Mouse (Mus musculus): ENCODE data around the gene Samd14. TPM values are rescaled to one million over a fixed set of nuclear protein-coding genes. Genes with fewer than 3 reads are reported as not detected.

The Samd14 gene
- polyA plus RNA-seq, 2 experiments = 25.5 to 46.0 TPM

GRCm38 (mm10) chr11:95001584-95002347 lies 7.9 kb upstream of the Samd14 start:
- peaks cover 10% of the 10 kb centered on the region for H3K4me1 ChIP-seq (ENCODE audit: control insufficient read depth, insufficient read depth, low read length)
- H3K4me2 ChIP-seq (replicated peaks; ENCODE audit: low read depth, low read length, severe bottlenecking) = no peak overlapping the region
- no peak overlapping the region for H3K27ac ChIP-seq (replicated peaks; ENCODE audit: low read depth, low read length)
- H3K4me3 ChIP-seq (replicated peaks; ENCODE audit: low read length) = no peak overlapping the region
- no peaks in the 10 kb centered on the region for H3K9me3 ChIP-seq (ENCODE audit: control insufficient read depth, low read length)
- WGBS = 88% methylated on average over 21 of the region's 21 CpGs
- DNase-seq (ENCODE audit: low spot score) (no peak), ATAC-seq (ENCODE audit: low FRiP score, low read depth) (no peak)
- TF ChIP-seq POLR2A (IDR thresholded peaks at IDR 0.05; ENCODE audit: borderline replicate concordance, extremely low read depth, insufficient read depth, insufficient read length) = no peak
- H3K36me3 ChIP-seq (ENCODE audit: control insufficient read depth, insufficient read depth, low read length) = peaks cover 86% of the 10 kb centered on the region
- H3K27me3 ChIP-seq (ENCODE audit: control insufficient read depth, insufficient read depth, low read length) = no peaks in the 10 kb centered on the region
- no peak overlapping the region for H3K9ac ChIP-seq (ENCODE audit: low read depth, low read length, severe bottlenecking)

GRCm38 (mm10) chr11:95002705-95003104 lies 7.0 kb upstream of the Samd14 start:
- Histone ChIP-seq H3K9me3 (ENCODE audit: control insufficient read depth, low read length) (no peaks in the 10 kb centered on the region), H3K4me3 (replicated peaks; ENCODE audit: low read length) (no peak overlapping the region), H3K9ac (ENCODE audit: low read depth, low read length, severe bottlenecking) (no peak overlapping the region), H3K4me2 (replicated peaks; ENCODE audit: low read depth, low read length, severe bottlenecking) (no peak overlapping the region), H3K27me3 (ENCODE audit: control insufficient read depth, insufficient read depth, low read length) (no peaks in the 10 kb centered on the region), H3K4me1 (ENCODE audit: control insufficient read depth, insufficient read depth, low read length) (peaks cover 14% of the 10 kb centered on the region), H3K27ac (replicated peaks; ENCODE audit: low read depth, low read length) (no peak overlapping the region), H3K36me3 (ENCODE audit: control insufficient read depth, insufficient read depth, low read length) (peaks cover 77% of the 10 kb centered on the region)
- ATAC-seq (ENCODE audit: low FRiP score, low read depth) (no peak), DNase-seq (ENCODE audit: low spot score) (no peak)
- WGBS = 91% methylated on average over 8 of the region's 8 CpGs
- TF ChIP-seq POLR2A (IDR thresholded peaks at IDR 0.05; ENCODE audit: borderline replicate concordance, extremely low read depth, insufficient read depth, insufficient read length) = no peak

- Histone ChIP-seq H3K4me3 (replicated peaks; ENCODE audit: low read length) (no peak overlapping the region), H3K4me1 (ENCODE audit: control insufficient read depth, insufficient read depth, low read length) (peaks cover 26% of the 10 kb centered on the region), H3K27ac (replicated peaks; ENCODE audit: low read depth, low read length) (no peak overlapping the region), H3K4me2 (replicated peaks; ENCODE audit: low read depth, low read length, severe bottlenecking) (no peak overlapping the region), H3K9me3 (ENCODE audit: control insufficient read depth, low read length) (no peaks in the 10 kb centered on the region), H3K9ac (ENCODE audit: low read depth, low read length, severe bottlenecking) (peak overlapping the region; percentile 7; the same call in 1 of the 2 replicates), H3K36me3 (ENCODE audit: control insufficient read depth, insufficient read depth, low read length) (peaks cover 61% of the 10 kb centered on the region), H3K27me3 (ENCODE audit: control insufficient read depth, insufficient read depth, low read length) (no peaks in the 10 kb centered on the region)
- WGBS = 83% methylated on average over 12 of the region's 12 CpGs
- DNase-seq (ENCODE audit: low spot score) (no peak), ATAC-seq (ENCODE audit: low FRiP score, low read depth) (no peak)
- no peak for TF ChIP-seq POLR2A (IDR thresholded peaks at IDR 0.05; ENCODE audit: borderline replicate concordance, extremely low read depth, insufficient read depth, insufficient read length)
These were observed 5.3 kb upstream of the Samd14 start for GRCm38 (mm10) chr11:95004136-95004936.

GRCm38 (mm10) chr11:95004937-95005198 lies 4.8 kb upstream of the Samd14 start:
- H3K4me2 ChIP-seq (replicated peaks; ENCODE audit: low read depth, low read length, severe bottlenecking) = no peak overlapping the region
- DNase-seq (ENCODE audit: low spot score) = no peak
- H3K27me3 ChIP-seq (ENCODE audit: control insufficient read depth, insufficient read depth, low read length) = no peaks in the 10 kb centered on the region
- H3K4me3 ChIP-seq (replicated peaks; ENCODE audit: low read length) = no peak overlapping the region
- H3K36me3 ChIP-seq (ENCODE audit: control insufficient read depth, insufficient read depth, low read length) = peaks cover 55% of the 10 kb centered on the region
- H3K27ac ChIP-seq (replicated peaks; ENCODE audit: low read depth, low read length) = no peak overlapping the region
- no peak overlapping the region for H3K9ac ChIP-seq (ENCODE audit: low read depth, low read length, severe bottlenecking)
- H3K9me3 ChIP-seq (ENCODE audit: control insufficient read depth, low read length) = no peaks in the 10 kb centered on the region
- ATAC-seq (ENCODE audit: low FRiP score, low read depth) = no peak
- TF ChIP-seq POLR2A (IDR thresholded peaks at IDR 0.05; ENCODE audit: borderline replicate concordance, extremely low read depth, insufficient read depth, insufficient read length) = no peak
- H3K4me1 ChIP-seq (ENCODE audit: control insufficient read depth, insufficient read depth, low read length) = peaks cover 27% of the 10 kb centered on the region
- 63% methylated on average over 6 of the region's 6 CpGs for WGBS

GRCm38 (mm10) chr11:95006038-95006437 lies 3.6 kb upstream of the Samd14 start:
- Histone ChIP-seq H3K27ac (replicated peaks; ENCODE audit: low read depth, low read length) (no peak overlapping the region), H3K9ac (ENCODE audit: low read depth, low read length, severe bottlenecking) (peak overlapping the region; percentile 53; the same call in 1 of the 2 replicates), H3K27me3 (ENCODE audit: control insufficient read depth, insufficient read depth, low read length) (no peaks in the 10 kb centered on the region), H3K4me2 (replicated peaks; ENCODE audit: low read depth, low read length, severe bottlenecking) (peak overlapping the region; percentile 73), H3K9me3 (ENCODE audit: control insufficient read depth, low read length) (no peaks in the 10 kb centered on the region), H3K4me1 (ENCODE audit: control insufficient read depth, insufficient read depth, low read length) (peaks cover 25% of the 10 kb centered on the region), H3K4me3 (replicated peaks; ENCODE audit: low read length) (peak overlapping the region; percentile 37; the same call in 1 of the 2 replicates), H3K36me3 (ENCODE audit: control insufficient read depth, insufficient read depth, low read length) (peaks cover 48% of the 10 kb centered on the region)
- no peak for DNase-seq (ENCODE audit: low spot score)
- 30% methylated on average over 4 of the region's 4 CpGs for WGBS
- TF ChIP-seq POLR2A (IDR thresholded peaks at IDR 0.05; ENCODE audit: borderline replicate concordance, extremely low read depth, insufficient read depth, insufficient read length) = no peak
- no peak for ATAC-seq (ENCODE audit: low FRiP score, low read depth)

Data from limb, embryonic 14.5 days (tissue).